Mouse (Mus musculus) limb, embryonic 13.5 days (tissue): ENCODE measurements at regions not wholly inside any gene's neighbourhood (a gene's known extent, or its start where the extent isn't known, plus 50 kb on each side); places are given as distances from the start of the nearest gene placed in this dataset.

Experiments used
- ATAC-seq: fragments of 200-750 bp; cut with Nextera tagmentation; 2 replicates; pipeline ENCODE4 v1.8.0; 2017; ENCODE audit warnings: low read depth, moderate number of reproducible peaks, moderate TSS enrichment; ENCODE audit not compliant: low FRiP score
- H3K27ac ChIP-seq: fragments of 300-500 bp; sonication (generic); 2 replicates; pipeline ENCODE4 v1.5.1; 2015; ENCODE audit warnings: inconsistent platforms, mild to moderate bottlenecking, moderate library complexity
- H3K27me3 ChIP-seq: fragments of 300-500 bp; sonication (generic); 2 replicates; pipeline ENCODE4 v1.6.1; 2015; ENCODE audit warnings: mild to moderate bottlenecking, inconsistent platforms
- H3K36me3 ChIP-seq: fragments of 300-500 bp; sonication (generic); 2 replicates; pipeline ENCODE4 v1.6.1; 2015; ENCODE audit warnings: inconsistent platforms, mild to moderate bottlenecking, moderate library complexity
- H3K4me1 ChIP-seq: fragments of 300-500 bp; sonication (generic); 2 replicates; pipeline ENCODE4 v1.6.1; 2015; ENCODE audit warnings: inconsistent platforms
- H3K4me2 ChIP-seq: fragments of 300-500 bp; sonication (generic); replicated peaks from 2 replicates; pipeline ENCODE4 v1.6.1; 2015; ENCODE audit warnings: inconsistent platforms, mild to moderate bottlenecking, moderate library complexity
- H3K4me3 ChIP-seq: fragments of 300-500 bp; sonication (generic); 2 replicates; pipeline ENCODE4 v1.5.1; 2015; ENCODE audit warnings: moderate library complexity, mild to moderate bottlenecking, inconsistent platforms
- H3K9ac ChIP-seq: fragments of 300-500 bp; sonication (generic); 2 replicates; pipeline ENCODE4 v1.6.1; 2015; ENCODE audit warnings: mild to moderate bottlenecking, inconsistent platforms
- H3K9me3 ChIP-seq: fragments of 300-500 bp; sonication (generic); 2 replicates; pipeline ENCODE4 v1.6.1; 2016; ENCODE audit warnings: inconsistent platforms
- WGBS: fragments of 180-500 bp; shearing (Covaris S2); methylation state at CpG from one replicate; pipeline ENCODE4 v1.1.7; 2015; 5-methylcytosine and 5-hydroxymethylcytosine counted together

- no peak overlapping the region for H3K9ac ChIP-seq
- H3K4me3 ChIP-seq: no peak overlapping the region
- peak overlapping the region; percentile 47 for H3K4me2 ChIP-seq
- H3K27ac ChIP-seq: peak overlapping the region; percentile 69
- H3K9me3 ChIP-seq: no peaks in the 10 kb centered on the region
- WGBS: 15% methylated on average over 10 of the region's 10 CpGs
- H3K27me3 ChIP-seq: no peaks in the 10 kb centered on the region
- peak; percentile 66 for ATAC-seq
- peaks cover 17% of the 10 kb centered on the region for H3K4me1 ChIP-seq
- no peaks in the 10 kb centered on the region for H3K36me3 ChIP-seq
Measured at GRCm38 (mm10) chr10:96460617-96461338, 156.0 kb upstream of the Btg1 start.

DNA sequence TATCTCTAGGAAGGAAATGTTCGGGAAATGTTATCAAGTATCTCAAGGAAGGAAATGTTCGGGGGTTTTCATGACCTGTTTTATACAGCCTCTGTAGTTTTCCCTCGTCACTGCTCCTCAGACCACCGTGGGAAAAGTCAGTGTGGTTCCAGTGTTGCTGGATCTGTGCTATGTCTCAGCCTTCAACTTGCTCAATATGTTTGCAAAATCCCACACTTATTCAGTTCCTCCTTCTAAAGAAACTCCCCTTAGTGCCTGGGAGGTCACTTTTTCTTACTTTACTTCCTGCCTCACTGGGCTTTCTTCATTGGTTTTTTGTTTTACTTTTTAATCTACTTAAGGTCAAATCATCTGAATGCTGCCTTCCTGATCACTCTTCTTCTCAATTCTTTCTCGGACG lies 150.8 kb upstream of the Btg1 start:
- no peak overlapping the region for H3K9ac ChIP-seq
- ATAC-seq: no peak
- H3K9me3 ChIP-seq: no peaks in the 10 kb centered on the region
- 83% methylated on average over 6 of the region's 6 CpGs for WGBS
- no peaks in the 10 kb centered on the region for H3K36me3 ChIP-seq
- no peak overlapping the region for H3K4me2 ChIP-seq
- H3K4me1 ChIP-seq: peaks cover 6% of the 10 kb centered on the region
- no peak overlapping the region for H3K27ac ChIP-seq
- H3K27me3 ChIP-seq: no peaks in the 10 kb centered on the region
- H3K4me3 ChIP-seq: no peak overlapping the region

- no peak for ATAC-seq
- no peaks in the 10 kb centered on the region for H3K9me3 ChIP-seq
- no peak overlapping the region for H3K9ac ChIP-seq
- WGBS: 81% methylated on average over 3 of the region's 3 CpGs
- H3K4me2 ChIP-seq: no peak overlapping the region
- H3K27ac ChIP-seq: no peak overlapping the region
- no peaks in the 10 kb centered on the region for H3K36me3 ChIP-seq
- H3K4me1 ChIP-seq: no peaks in the 10 kb centered on the region
- no peaks in the 10 kb centered on the region for H3K27me3 ChIP-seq
- H3K4me3 ChIP-seq: no peak overlapping the region
Measured at GRCm38 (mm10) chr10:96466845-96467244, 150.0 kb upstream of the Btg1 start.

DNA sequence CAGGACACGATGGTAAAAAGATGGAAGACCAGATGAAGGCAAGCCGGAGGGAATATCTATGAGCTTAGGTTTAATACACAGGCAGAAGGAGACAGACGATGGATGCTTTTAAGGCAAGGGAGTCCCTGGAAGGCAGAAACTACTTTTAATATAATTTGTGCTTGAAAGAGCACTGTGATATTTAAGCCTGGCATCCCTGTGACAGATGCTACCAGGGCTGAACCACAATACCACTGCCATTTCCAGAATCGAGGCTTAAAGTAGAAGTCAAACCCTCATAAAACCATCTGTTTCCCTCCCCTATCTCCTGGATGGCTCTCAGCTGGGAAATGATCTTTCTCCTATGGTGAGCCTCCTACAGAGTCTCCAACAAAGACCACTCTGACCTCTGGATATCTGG lies 149.1 kb upstream of the Btg1 start:
- Histone ChIP-seq H3K4me1 (no peaks in the 10 kb centered on the region), H3K4me3 (no peak overlapping the region), H3K9ac (no peak overlapping the region), H3K27me3 (no peaks in the 10 kb centered on the region), H3K36me3 (no peaks in the 10 kb centered on the region), H3K27ac (no peak overlapping the region), H3K9me3 (no peaks in the 10 kb centered on the region), H3K4me2 (no peak overlapping the region)
- WGBS: 48% methylated on average over 4 of the region's 4 CpGs
- ATAC-seq: no peak

DNA sequence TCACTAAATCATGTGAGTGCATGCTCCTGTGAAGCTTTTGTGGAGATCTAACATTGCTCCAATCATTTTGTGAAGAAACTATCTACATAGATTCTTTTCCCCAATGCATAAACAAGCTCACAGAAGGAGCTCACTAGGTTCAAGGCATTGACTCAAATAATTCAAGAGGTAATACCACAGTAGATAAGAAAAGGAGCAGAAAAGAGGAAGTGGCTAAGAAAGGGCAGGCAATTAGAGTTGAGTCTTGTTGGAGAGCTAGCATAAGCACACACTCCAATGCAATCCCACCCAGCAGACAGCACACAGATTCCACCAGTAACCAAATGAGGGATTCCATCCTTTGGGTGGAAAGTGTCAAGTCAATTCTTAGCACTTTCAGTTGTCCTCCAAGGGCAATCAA lies 145.3 kb upstream of the Btg1 start:
- Histone ChIP-seq H3K4me1 (peaks cover 7% of the 10 kb centered on the region; the same call in 1 of the 2 replicates), H3K4me2 (no peak overlapping the region), H3K27ac (no peak overlapping the region), H3K9me3 (no peaks in the 10 kb centered on the region), H3K36me3 (no peaks in the 10 kb centered on the region), H3K27me3 (no peaks in the 10 kb centered on the region), H3K4me3 (no peak overlapping the region), H3K9ac (no peak overlapping the region)
- ATAC-seq: no peak

- H3K9ac ChIP-seq: no peak overlapping the region
- H3K4me1 ChIP-seq: peaks cover 24% of the 10 kb centered on the region
- peak overlapping the region; percentile 41 for H3K4me2 ChIP-seq
- peak overlapping the region; percentile 44; the same call in 1 of the 2 replicates for H3K27ac ChIP-seq
- H3K27me3 ChIP-seq: no peaks in the 10 kb centered on the region
- 58% methylated on average over 12 of the region's 12 CpGs for WGBS
- H3K4me3 ChIP-seq: no peak overlapping the region
- H3K36me3 ChIP-seq: no peaks in the 10 kb centered on the region
- H3K9me3 ChIP-seq: no peaks in the 10 kb centered on the region
- no peak for ATAC-seq
Measured at GRCm38 (mm10) chr10:96479350-96479749, 137.5 kb upstream of the Btg1 start.

GRCm38 (mm10) chr10:96479786-96480185 lies 137.0 kb upstream of the Btg1 start:
- Histone ChIP-seq H3K27ac (peak overlapping the region; percentile 44; the same call in 1 of the 2 replicates), H3K27me3 (no peaks in the 10 kb centered on the region), H3K4me2 (peak overlapping the region; percentile 41), H3K9ac (no peak overlapping the region), H3K9me3 (no peaks in the 10 kb centered on the region), H3K4me1 (peaks cover 24% of the 10 kb centered on the region), H3K4me3 (no peak overlapping the region), H3K36me3 (no peaks in the 10 kb centered on the region)
- 34% methylated on average over 8 of the region's 8 CpGs for WGBS
- ATAC-seq: no peak

DNA sequence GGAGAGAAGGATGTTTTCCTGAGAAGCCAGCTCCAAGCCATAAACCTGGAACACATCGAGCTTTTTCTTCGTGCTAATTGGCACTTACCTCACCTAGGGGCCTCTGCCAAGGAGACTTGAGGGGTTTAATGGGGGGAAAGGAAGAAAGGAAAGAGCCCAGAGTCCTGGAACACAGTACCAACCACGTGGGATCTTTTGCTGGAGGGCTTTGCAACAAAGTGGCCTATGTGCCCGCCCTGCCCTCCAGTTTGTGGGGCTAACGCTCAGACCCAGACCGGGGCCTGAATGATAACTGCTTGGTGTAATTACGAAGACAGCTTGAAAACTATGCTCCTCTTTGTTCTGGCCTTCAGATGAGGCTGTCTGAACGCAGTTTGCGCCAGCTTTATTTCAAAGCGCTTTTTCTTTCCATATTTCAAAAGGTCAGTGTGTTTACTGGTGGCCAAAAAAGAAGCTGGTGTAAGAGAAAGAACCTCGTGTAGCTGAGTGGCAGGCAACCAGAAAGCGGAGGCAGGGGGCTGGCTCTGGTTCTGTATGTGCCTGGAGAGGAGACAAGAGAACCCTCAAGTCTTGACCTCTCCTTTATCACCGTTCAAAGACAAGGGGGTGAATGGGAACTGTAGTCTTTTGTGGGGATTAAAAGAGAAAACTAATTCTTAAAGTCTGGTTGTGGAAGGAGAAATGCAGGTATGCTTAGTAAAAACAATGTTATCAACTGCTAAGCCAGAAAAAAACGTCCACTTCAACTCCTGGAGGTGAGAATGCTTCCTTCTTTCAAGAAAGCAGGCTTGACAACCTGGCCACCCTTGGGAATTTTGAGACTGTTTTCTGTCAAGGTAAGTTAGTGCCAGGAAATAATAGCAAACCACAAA lies 136.1 kb upstream of the Btg1 start:
- Histone ChIP-seq H3K4me3 (no peak overlapping the region), H3K27ac (peak overlapping the region; percentile 79), H3K9me3 (no peaks in the 10 kb centered on the region), H3K4me2 (peak overlapping the region; percentile 41), H3K27me3 (no peaks in the 10 kb centered on the region), H3K36me3 (no peaks in the 10 kb centered on the region), H3K9ac (peak overlapping the region; percentile 26; the same call in 1 of the 2 replicates), H3K4me1 (peaks cover 24% of the 10 kb centered on the region)
- ATAC-seq: peak; percentile 90
- WGBS: 29% methylated on average over 14 of the region's 14 CpGs

DNA sequence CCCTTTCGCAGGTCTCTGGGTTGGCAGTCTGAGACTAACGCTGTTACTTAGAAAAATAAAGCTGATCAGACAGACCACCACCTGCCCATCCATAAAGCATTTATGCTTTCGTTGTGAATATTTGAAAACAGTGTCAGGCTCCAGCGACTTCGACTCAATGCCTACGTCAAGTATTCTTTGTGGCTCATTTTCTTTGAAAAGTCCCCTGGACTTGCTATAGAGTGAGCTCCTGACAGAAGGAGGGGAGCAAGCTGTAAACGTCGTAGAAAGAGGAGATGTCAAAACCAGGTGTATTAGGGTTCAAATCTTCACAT lies 135.5 kb upstream of the Btg1 start:
- Histone ChIP-seq H3K4me1 (peaks cover 24% of the 10 kb centered on the region), H3K9me3 (no peaks in the 10 kb centered on the region), H3K27me3 (no peaks in the 10 kb centered on the region), H3K36me3 (no peaks in the 10 kb centered on the region), H3K27ac (peak overlapping the region; percentile 79; the same call in 1 of the 2 replicates), H3K9ac (no peak overlapping the region), H3K4me2 (no peak overlapping the region), H3K4me3 (no peak overlapping the region)
- WGBS: 65% methylated on average over 8 of the region's 8 CpGs
- ATAC-seq: no peak

- Histone ChIP-seq H3K4me3 (no peak overlapping the region), H3K4me2 (no peak overlapping the region), H3K27me3 (no peaks in the 10 kb centered on the region), H3K9ac (no peak overlapping the region), H3K36me3 (no peaks in the 10 kb centered on the region), H3K4me1 (no peaks in the 10 kb centered on the region), H3K9me3 (no peaks in the 10 kb centered on the region), H3K27ac (no peak overlapping the region)
- ATAC-seq: no peak
- WGBS: 92% methylated on average over 3 of the region's 3 CpGs
Measured at GRCm38 (mm10) chr10:96486724-96487123, 130.1 kb upstream of the Btg1 start.

GRCm38 (mm10) chr10:96493706-96494105 lies 123.1 kb upstream of the Btg1 start:
- no peak for ATAC-seq
- no peaks in the 10 kb centered on the region for H3K36me3 ChIP-seq
- H3K4me1 ChIP-seq: no peaks in the 10 kb centered on the region
- no peak overlapping the region for H3K4me2 ChIP-seq
- 57% methylated on average over 1 of the region's 1 CpGs for WGBS
- H3K27ac ChIP-seq: no peak overlapping the region
- no peak overlapping the region for H3K9ac ChIP-seq
- no peaks in the 10 kb centered on the region for H3K9me3 ChIP-seq
- H3K27me3 ChIP-seq: no peaks in the 10 kb centered on the region
- no peak overlapping the region for H3K4me3 ChIP-seq

- no peak for ATAC-seq
- Histone ChIP-seq H3K4me1 (no peaks in the 10 kb centered on the region), H3K9me3 (no peaks in the 10 kb centered on the region), H3K27ac (no peak overlapping the region), H3K4me2 (no peak overlapping the region), H3K36me3 (no peaks in the 10 kb centered on the region), H3K4me3 (no peak overlapping the region), H3K27me3 (no peaks in the 10 kb centered on the region), H3K9ac (no peak overlapping the region)
- 91% methylated on average over 3 of the region's 3 CpGs for WGBS
Measured at GRCm38 (mm10) chr10:96496700-96497099, 120.1 kb upstream of the Btg1 start.
